Mouse (Mus musculus) megakaryocyte, embryonic 14.5 days (primary cell): ENCODE measurements around the gene Tom1l2. TPM values are rescaled to one million over a fixed set of nuclear protein-coding genes. Genes with fewer than 3 reads are reported as not detected.

ENCODE experiments used
- H3K27me3 ChIP-seq: replicated peaks from 2 replicates; pipeline ENCODE3; 2012; ENCODE audit warnings: inconsistent platforms
- H3K36me3 ChIP-seq: replicated peaks from 2 replicates; pipeline ENCODE3; 2012; ENCODE audit warnings: low read length, inconsistent platforms, mixed read lengths
- H3K4me1 ChIP-seq: 2 replicates; pipeline ENCODE4 v1.6.1; 2012; ENCODE audit warnings: inconsistent platforms
- H3K4me3 ChIP-seq: replicated peaks from 2 replicates; pipeline ENCODE3; 2012; ENCODE audit warnings: moderate library complexity, mild to moderate bottlenecking, inconsistent platforms
- H3K9me3 ChIP-seq: 2 replicates; pipeline ENCODE4 v1.6.1; 2012; ENCODE audit warnings: inconsistent platforms
- FLI1 ChIP-seq: IDR thresholded peaks from 2 replicates; pipeline ENCODE4 v1.6.1; 2012; ENCODE audit warnings: low read length, inconsistent platforms, mixed read lengths
- GATA1 ChIP-seq: IDR thresholded peaks from 3 replicates; pipeline ENCODE4 v1.6.1; 2012; ENCODE audit warnings: mixed read lengths, low read length, inconsistent platforms, borderline replicate concordance
- polyA plus RNA-seq: library from polyadenylated mRNA; stranded (reverse); fragments of >175 nt; gene quantifications from 2 replicates; pipeline ENCODE4 v1.2.3, GENCODE M21; 2012; ENCODE audit warnings: low replicate concordance; ENCODE audit not compliant: insufficient read depth

Gene Tom1l2
- polyA plus RNA-seq, 1 experiment, result 9.4 TPM

GRCm38 (mm10) chr11:60200384-60200783 lies 152.3 kb downstream of the Tom1l2 start:
- Histone ChIP-seq H3K36me3 (peaks cover 100% of the 10 kb centered on the region), H3K4me1 (peaks cover 81% of the 10 kb centered on the region)
- TF ChIP-seq FLI1, result no peak
- TF ChIP-seq GATA1, result no peak

GRCm38 (mm10) chr11:60199702-60200184 lies 153.0 kb downstream of the Tom1l2 start:
- H3K4me1 ChIP-seq, result peaks cover 82% of the 10 kb centered on the region
- no peak for TF ChIP-seq FLI1
- TF ChIP-seq GATA1, result no peak
- peaks cover 4% of the 10 kb centered on the region for H3K9me3 ChIP-seq
- H3K36me3 ChIP-seq, result peaks cover 100% of the 10 kb centered on the region
- H3K27me3 ChIP-seq, result no peaks in the 10 kb centered on the region
- no peak overlapping the region for H3K4me3 ChIP-seq

More at GRCm38 (mm10) chr11:60200384-60200783, 152.3 kb downstream of the Tom1l2 start:
- Histone ChIP-seq H3K9me3 (no peaks in the 10 kb centered on the region), H3K27me3 (no peaks in the 10 kb centered on the region), H3K4me3 (peak overlapping the region; percentile 26)

- peaks cover 10% of the 10 kb centered on the region for H3K9me3 ChIP-seq
- peaks cover 87% of the 10 kb centered on the region for H3K4me1 ChIP-seq
- H3K27me3 ChIP-seq, result no peaks in the 10 kb centered on the region
- TF ChIP-seq GATA1, result no peak
- no peak for TF ChIP-seq FLI1
- H3K4me3 ChIP-seq, result no peak overlapping the region
- H3K36me3 ChIP-seq, result peaks cover 100% of the 10 kb centered on the region
Measured at GRCm38 (mm10) chr11:60198651-60199050, 154.1 kb downstream of the Tom1l2 start.

GRCm38 (mm10) chr11:60197998-60198619 lies 154.6 kb downstream of the Tom1l2 start:
- Histone ChIP-seq H3K36me3 (peaks cover 100% of the 10 kb centered on the region), H3K4me3 (no peak overlapping the region), H3K4me1 (peaks cover 89% of the 10 kb centered on the region), H3K9me3 (peaks cover 10% of the 10 kb centered on the region), H3K27me3 (no peaks in the 10 kb centered on the region)
- no peak for TF ChIP-seq GATA1
- no peak for TF ChIP-seq FLI1

GRCm38 (mm10) chr11:60196344-60196743 lies 156.4 kb downstream of the Tom1l2 start:
- Histone ChIP-seq H3K4me1 (peaks cover 89% of the 10 kb centered on the region), H3K9me3 (peaks cover 10% of the 10 kb centered on the region), H3K4me3 (no peak overlapping the region), H3K36me3 (peaks cover 97% of the 10 kb centered on the region), H3K27me3 (no peaks in the 10 kb centered on the region)
- TF ChIP-seq FLI1 (no peak), GATA1 (no peak)

GRCm38 (mm10) chr11:60195108-60195507 lies 157.6 kb downstream of the Tom1l2 start:
- peaks cover 97% of the 10 kb centered on the region for H3K36me3 ChIP-seq
- H3K27me3 ChIP-seq, result no peaks in the 10 kb centered on the region
- peaks cover 89% of the 10 kb centered on the region for H3K4me1 ChIP-seq
- H3K9me3 ChIP-seq, result peaks cover 10% of the 10 kb centered on the region
- TF ChIP-seq FLI1 (no peak), GATA1 (no peak)
- H3K4me3 ChIP-seq, result no peak overlapping the region

- H3K36me3 ChIP-seq, result peaks cover 97% of the 10 kb centered on the region
- peaks cover 10% of the 10 kb centered on the region for H3K9me3 ChIP-seq
- peak overlapping the region; percentile 62 for H3K4me3 ChIP-seq
- no peaks in the 10 kb centered on the region for H3K27me3 ChIP-seq
- no peak for TF ChIP-seq FLI1
- no peak for TF ChIP-seq GATA1
- H3K4me1 ChIP-seq, result peaks cover 93% of the 10 kb centered on the region
Measured at GRCm38 (mm10) chr11:60193556-60193955, 159.1 kb downstream of the Tom1l2 start.

- Histone ChIP-seq H3K4me1 (peaks cover 93% of the 10 kb centered on the region), H3K4me3 (peak overlapping the region; percentile 83), H3K9me3 (peaks cover 10% of the 10 kb centered on the region), H3K36me3 (peaks cover 97% of the 10 kb centered on the region), H3K27me3 (no peaks in the 10 kb centered on the region)
- TF ChIP-seq GATA1, result no peak
- TF ChIP-seq FLI1, result no peak
Measured at GRCm38 (mm10) chr11:60192534-60192933, 160.2 kb downstream of the Tom1l2 start.

- TF ChIP-seq GATA1 (no peak), FLI1 (no peak)
- no peaks in the 10 kb centered on the region for H3K27me3 ChIP-seq
- H3K9me3 ChIP-seq, result peaks cover 9% of the 10 kb centered on the region
- H3K36me3 ChIP-seq, result peaks cover 97% of the 10 kb centered on the region
- peak overlapping the region; percentile 16 for H3K4me3 ChIP-seq
- peaks cover 96% of the 10 kb centered on the region for H3K4me1 ChIP-seq
Measured at GRCm38 (mm10) chr11:60190055-60190641, 162.6 kb downstream of the Tom1l2 start.

GRCm38 (mm10) chr11:60189501-60190040 lies 163.1 kb downstream of the Tom1l2 start:
- no peak for TF ChIP-seq GATA1
- no peak for TF ChIP-seq FLI1
- Histone ChIP-seq H3K4me1 (peaks cover 100% of the 10 kb centered on the region), H3K9me3 (peaks cover 4% of the 10 kb centered on the region), H3K27me3 (no peaks in the 10 kb centered on the region), H3K4me3 (no peak overlapping the region), H3K36me3 (peaks cover 97% of the 10 kb centered on the region)
